Mouse (Mus musculus) kidney, postnatal 0 days (tissue): ENCODE data around the gene Atp8b2. TPM values are rescaled to one million over a fixed set of nuclear protein-coding genes. Genes with fewer than 3 reads are reported as not detected.
A peak's percentile ranks its signal among the peaks of the same experiment; 100 is the strongest.

Experiments used
- ATAC-seq: fragments of 200-750 bp; cut with Nextera tagmentation; replicated peaks from 2 replicates; pipeline ENCODE4 v1.8.0; 2017; ENCODE audit warnings: low read depth, moderate number of reproducible peaks, moderate TSS enrichment, moderate library complexity; ENCODE audit not compliant: low FRiP score
- DNase-seq: peaks from one replicate; pipeline ENCODE4 v3.0.0-alpha.2; 2016; ENCODE audit warnings: low spot score
- H3K27ac ChIP-seq: fragments of 300-500 bp; sonication (generic); 2 replicates; pipeline ENCODE4 v1.5.1; 2014; ENCODE audit warnings: mild to moderate bottlenecking
- H3K27me3 ChIP-seq: fragments of 300-500 bp; sonication (generic); 2 replicates; pipeline ENCODE4 v1.6.1; 2014; ENCODE audit warnings: low read length, mixed read lengths; ENCODE audit not compliant: insufficient read depth
- H3K36me3 ChIP-seq: fragments of 300-500 bp; sonication (generic); 2 replicates; pipeline ENCODE4 v1.6.1; 2014; ENCODE audit warnings: low read length, mixed read lengths; ENCODE audit not compliant: insufficient read depth
- H3K4me1 ChIP-seq: fragments of 300-500 bp; sonication (generic); replicated peaks from 2 replicates; pipeline ENCODE4 v1.6.1; 2014; ENCODE audit warnings: antibody characterized with exemption, low read length, mixed read lengths; ENCODE audit not compliant: insufficient read depth
- H3K4me2 ChIP-seq: fragments of 300-500 bp; sonication (generic); 2 replicates; pipeline ENCODE4 v1.6.1; 2014; ENCODE audit warnings: mild to moderate bottlenecking, low read length, moderate library complexity, mixed read lengths
- H3K4me3 ChIP-seq: fragments of 300-500 bp; sonication (generic); replicated peaks from 2 replicates; pipeline ENCODE4 v1.5.1; 2014; ENCODE audit warnings: low read depth, low read length
- H3K9ac ChIP-seq: fragments of 300-500 bp; sonication (generic); 2 replicates; pipeline ENCODE4 v1.6.1; 2014; ENCODE audit warnings: low read depth, low read length
- H3K9me3 ChIP-seq: fragments of 300-500 bp; sonication (generic); replicated peaks from 2 replicates; pipeline ENCODE4 v1.6.1; 2016; ENCODE audit warnings: low read length, inconsistent platforms, mixed read lengths
- CTCF ChIP-seq: IDR thresholded peaks from 2 replicates; pipeline ENCODE4 v1.5.1; 2016; ENCODE audit warnings: antibody characterized with exemption, low read depth, mild to moderate bottlenecking, moderate library complexity
- WGBS: fragments of 180-500 bp; shearing (Covaris S2); extraction: QIAGEN DNeasy Blood & Tissue Kit; methylation state at CpG from one replicate; pipeline ENCODE4 v1.1.7; 2014; 5-methylcytosine and 5-hydroxymethylcytosine counted together
- polyA plus RNA-seq: library from polyadenylated mRNA; unstranded; fragments of >200 nt; fragmentation: Nextera tagmentation; extraction: Ambion mirVana; gene quantifications from 2 replicates; pipeline ENCODE4 v1.2.1, GENCODE M21; 2015

Gene Atp8b2
- polyA plus RNA-seq, 1 experiment from 2014 or later: 6.9 TPM

DNA sequence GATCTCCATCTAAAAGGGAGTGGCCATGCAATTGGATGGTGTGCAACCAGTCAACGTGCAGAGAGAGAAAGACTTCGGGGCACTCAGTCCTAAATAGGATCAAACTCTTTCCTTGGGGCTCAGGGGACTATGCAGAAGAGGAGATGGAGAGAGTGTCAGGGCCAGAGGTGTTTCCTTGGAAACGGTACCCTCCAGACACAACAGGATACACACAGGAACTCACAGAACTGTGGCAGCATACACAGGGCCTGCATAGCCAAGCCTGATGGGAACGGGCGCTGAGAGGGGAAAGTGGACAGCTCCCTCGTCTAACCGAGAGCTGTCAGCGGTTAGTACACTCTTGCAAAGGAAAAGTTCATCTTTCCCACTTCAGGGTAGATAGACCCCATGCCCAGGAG lies 63.8 kb downstream of the Atp8b2 start:
- Histone ChIP-seq H3K9ac (no peak overlapping the region), H3K9me3 (no peaks in the 10 kb centered on the region), H3K4me3 (no peak overlapping the region), H3K4me2 (no peak overlapping the region), H3K36me3 (no peaks in the 10 kb centered on the region), H3K27ac (peak overlapping the region; percentile 78; the same call in 1 of the 2 replicates), H3K4me1 (peaks cover 6% of the 10 kb centered on the region; the same call in 1 of the 2 replicates), H3K27me3 (no peaks in the 10 kb centered on the region)
- ATAC-seq (no peak), DNase-seq (no peak)
- no peak for TF ChIP-seq CTCF
- 55% methylated on average over 8 of the region's 8 CpGs for WGBS

DNA sequence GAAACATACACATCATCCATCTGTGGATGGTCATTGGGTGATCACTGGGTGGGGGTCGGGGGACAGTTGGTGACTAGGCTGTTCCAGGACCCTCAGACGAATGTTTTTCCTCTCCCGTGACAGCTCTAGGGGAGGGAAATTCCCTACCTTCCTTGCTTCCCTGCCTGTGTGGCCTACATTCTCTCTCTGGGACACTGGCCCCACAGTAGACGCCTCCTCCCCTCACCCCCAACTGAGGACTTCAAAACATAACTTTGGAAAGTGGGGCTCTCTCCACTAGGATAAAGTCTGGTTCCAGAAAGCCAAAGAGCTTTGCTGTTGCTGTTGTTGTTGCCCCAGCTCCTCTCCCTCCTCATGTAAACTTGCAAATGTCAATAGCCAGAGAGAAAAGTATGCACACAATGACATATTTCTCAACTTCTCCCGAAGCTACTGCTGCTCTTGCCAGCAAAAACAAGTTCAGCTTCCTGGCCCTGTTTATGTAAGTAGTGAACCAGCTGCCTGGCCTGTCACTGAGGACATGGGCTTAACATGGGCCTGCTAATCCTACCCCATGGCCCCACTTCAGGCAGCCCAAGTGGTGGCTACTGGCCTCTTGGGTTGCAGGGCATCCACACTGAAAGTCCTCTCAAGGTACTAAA lies 64.3 kb downstream of the Atp8b2 start:
- DNase-seq: peak; percentile 84
- TF ChIP-seq CTCF: no peak
- Histone ChIP-seq H3K27ac (peak overlapping the region; percentile 78), H3K27me3 (no peaks in the 10 kb centered on the region), H3K4me3 (no peak overlapping the region), H3K36me3 (no peaks in the 10 kb centered on the region), H3K9ac (no peak overlapping the region), H3K4me1 (peaks cover 6% of the 10 kb centered on the region; the same call in 1 of the 2 replicates), H3K9me3 (no peaks in the 10 kb centered on the region), H3K4me2 (no peak overlapping the region)
- no peak for ATAC-seq
- WGBS: 52% methylated on average over 5 of the region's 5 CpGs

DNA sequence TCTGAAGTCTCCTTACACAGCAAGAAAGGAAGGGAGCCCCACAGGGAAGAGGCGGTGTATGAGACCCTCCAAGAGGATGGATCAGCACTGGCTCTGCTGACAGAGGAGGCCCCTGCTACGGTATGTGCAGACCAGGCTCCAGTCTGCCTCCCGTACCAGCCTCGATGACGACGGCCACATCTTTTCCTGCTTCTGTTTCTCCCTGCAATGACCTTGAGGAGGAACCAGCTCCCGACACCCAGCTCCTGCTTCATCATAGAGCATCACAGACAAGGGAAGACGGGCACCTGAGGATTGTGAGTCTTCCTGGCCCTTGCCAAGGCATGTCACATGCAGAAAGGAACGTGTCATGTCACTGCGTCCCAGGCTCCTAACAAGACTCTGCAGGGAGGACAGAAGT lies 65.3 kb downstream of the Atp8b2 start:
- Histone ChIP-seq H3K4me1 (peaks cover 6% of the 10 kb centered on the region; the same call in 1 of the 2 replicates), H3K36me3 (no peaks in the 10 kb centered on the region), H3K9ac (no peak overlapping the region), H3K27ac (no peak overlapping the region), H3K4me3 (no peak overlapping the region), H3K9me3 (no peaks in the 10 kb centered on the region), H3K4me2 (no peak overlapping the region), H3K27me3 (no peaks in the 10 kb centered on the region)
- DNase-seq (no peak), ATAC-seq (no peak)
- no peak for TF ChIP-seq CTCF
- 78% methylated on average over 10 of the region's 10 CpGs for WGBS

DNA sequence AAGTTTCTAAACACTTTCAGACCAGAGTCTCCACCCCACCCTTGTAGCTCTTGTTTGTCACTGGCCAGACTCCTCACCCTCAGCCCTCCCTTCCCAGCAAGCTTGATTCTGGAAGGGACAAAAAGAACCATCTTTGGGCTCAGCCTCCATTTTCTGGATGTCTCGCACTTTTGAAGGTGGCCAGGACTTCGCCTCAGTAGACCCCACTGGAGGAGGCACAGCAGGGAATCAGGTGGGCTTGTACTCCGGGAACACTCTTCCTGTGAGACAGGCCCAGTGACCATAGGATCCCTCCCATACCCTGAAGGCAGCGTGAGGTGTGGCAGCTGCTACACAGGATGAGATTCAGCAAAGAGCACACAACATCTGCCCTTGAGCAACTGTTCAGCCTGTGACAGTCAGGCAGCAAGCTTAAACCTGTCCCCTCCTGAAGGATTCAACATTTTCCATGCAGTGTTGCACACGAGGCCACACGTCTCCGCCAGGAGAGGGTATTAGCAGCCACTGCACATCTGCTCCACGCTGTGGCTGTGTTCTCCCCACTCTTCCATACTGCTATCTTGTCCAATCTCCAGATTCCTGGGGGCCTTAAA lies 66.0 kb downstream of the Atp8b2 start:
- DNase-seq: no peak
- no peaks in the 10 kb centered on the region for H3K9me3 ChIP-seq
- no peak for TF ChIP-seq CTCF

DNA sequence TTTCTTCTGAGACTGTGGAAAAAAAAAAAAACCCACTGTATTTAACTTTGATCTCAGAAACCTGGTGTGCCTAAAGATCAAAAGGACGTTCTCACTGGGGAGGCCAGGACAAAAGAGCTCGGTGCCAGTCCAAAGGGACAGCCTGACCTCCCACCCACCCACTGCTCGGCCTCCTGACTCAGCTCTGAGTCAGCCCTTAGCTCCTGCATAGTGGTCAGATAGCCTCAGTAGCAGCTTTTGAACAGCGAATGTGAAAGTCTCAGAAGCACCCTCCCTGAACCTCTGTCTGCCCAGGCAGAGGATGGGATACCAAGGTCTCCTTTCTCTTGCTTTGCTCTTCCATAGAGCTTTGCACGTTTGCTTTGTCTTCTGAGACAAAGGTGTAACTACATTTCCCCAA lies 66.7 kb downstream of the Atp8b2 start:
- WGBS: 32% methylated on average over 5 of the region's 5 CpGs
- no peaks in the 10 kb centered on the region for H3K9me3 ChIP-seq
- no peaks in the 10 kb centered on the region for H3K36me3 ChIP-seq
- ATAC-seq (no peak), DNase-seq (no peak)
- H3K9ac ChIP-seq: no peak overlapping the region
- H3K27ac ChIP-seq: no peak overlapping the region
- no peaks in the 10 kb centered on the region for H3K27me3 ChIP-seq
- no peak for TF ChIP-seq CTCF
- H3K4me3 ChIP-seq: no peak overlapping the region
- no peak overlapping the region for H3K4me2 ChIP-seq
- peaks cover 6% of the 10 kb centered on the region; the same call in 1 of the 2 replicates for H3K4me1 ChIP-seq

More for the DNA sequence above, 66.0 kb downstream of the Atp8b2 start:
- Histone ChIP-seq H3K4me1 (peaks cover 6% of the 10 kb centered on the region; the same call in 1 of the 2 replicates), H3K27me3 (no peaks in the 10 kb centered on the region), H3K4me3 (no peak overlapping the region), H3K27ac (no peak overlapping the region), H3K9ac (no peak overlapping the region), H3K4me2 (no peak overlapping the region), H3K36me3 (no peaks in the 10 kb centered on the region)
- ATAC-seq: no peak
- 63% methylated on average over 8 of the region's 8 CpGs for WGBS

DNA sequence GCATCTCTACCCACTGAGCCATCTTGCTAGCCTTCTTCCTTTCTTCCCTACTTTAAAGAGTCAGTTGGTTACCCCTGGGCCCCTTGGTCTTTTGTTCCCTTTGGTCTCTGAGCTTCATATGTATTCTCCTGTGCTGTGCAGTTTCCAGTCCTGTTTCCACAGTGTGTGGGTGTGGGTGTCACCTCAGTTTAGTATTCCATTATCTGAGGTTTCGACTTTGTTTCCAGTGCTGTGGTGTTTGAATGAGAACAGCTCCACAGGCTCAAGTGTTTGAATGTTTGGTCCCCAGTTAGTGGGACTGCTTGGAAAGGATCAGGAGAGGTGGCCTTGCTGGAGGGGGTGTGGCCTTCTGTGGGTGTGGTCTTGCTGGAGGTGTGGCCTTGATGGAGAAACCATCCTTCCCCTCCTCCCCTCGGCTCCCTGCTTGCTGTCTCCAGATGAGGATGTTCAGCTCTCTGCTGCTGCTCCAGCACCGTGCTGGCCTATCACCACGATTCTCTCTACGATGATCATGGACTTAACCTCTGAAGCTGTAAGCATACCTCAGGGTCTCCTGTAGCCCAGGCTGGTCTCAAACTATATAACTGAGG lies 70.7 kb downstream of the Atp8b2 start:
- WGBS: 93% methylated on average over 5 of the region's 5 CpGs
- H3K27ac ChIP-seq: no peak overlapping the region
- H3K4me3 ChIP-seq: no peak overlapping the region
- H3K4me1 ChIP-seq: 0 out of 2 replicates have a peak, but pooled peaks cover 6% of the 10 kb centered on the region
- TF ChIP-seq CTCF: no peak
- H3K27me3 ChIP-seq: no peaks in the 10 kb centered on the region
- ATAC-seq (no peak), DNase-seq (no peak)
- no peaks in the 10 kb centered on the region for H3K9me3 ChIP-seq
- no peak overlapping the region for H3K9ac ChIP-seq
- no peaks in the 10 kb centered on the region for H3K36me3 ChIP-seq
- H3K4me2 ChIP-seq: no peak overlapping the region
